Mouse (Mus musculus) CH12.LX (cell line): ENCODE measurements around the gene Cd96. TPM values are rescaled to one million over a fixed set of nuclear protein-coding genes. Genes with fewer than 3 reads are reported as not detected.

Experiments used
- DNase-seq: peaks from one replicate; pipeline ENCODE4 v3.0.0-alpha.2; 2013; ENCODE audit errors: extremely low read depth
- H3K27ac ChIP-seq: 2 replicates; pipeline ENCODE4 v1.5.1; 2012; ENCODE audit warnings: low read depth, mild to moderate bottlenecking, control low read depth, moderate library complexity; ENCODE audit not compliant: insufficient read depth
- H3K27me3 ChIP-seq: replicated peaks from 2 replicates; pipeline ENCODE3; 2012; ENCODE audit warnings: inconsistent platforms
- H3K36me3 ChIP-seq, 2 experiments: replicated peaks in 1 of 2; 2 replicates each; pipeline versions ENCODE3 to v1.6.1; 2012; ENCODE audit warnings: inconsistent platforms in 1 of 2, low read length in 1 of 2, mild to moderate bottlenecking in 1 of 2, mixed read lengths in 1 of 2, moderate library complexity in 1 of 2; ENCODE audit not compliant: control insufficient read depth in 1 of 2, insufficient read depth in 1 of 2
- H3K4me1 ChIP-seq, 2 experiments: 2 replicates each; pipeline ENCODE4 v1.6.1; 2012; ENCODE audit warnings: inconsistent platforms in 1 of 2, moderate library complexity in 1 of 2; ENCODE audit not compliant: insufficient read depth in 2 of 2, control insufficient read depth in 1 of 2
- H3K4me2 ChIP-seq: 2 replicates; pipeline ENCODE4 v1.6.1; 2012; ENCODE audit warnings: low read depth, mild to moderate bottlenecking, control low read depth; ENCODE audit not compliant: poor library complexity, insufficient read depth, severe bottlenecking
- H3K4me3 ChIP-seq, 3 experiments: fragments of 150-350 bp in 1 of 3; sonication (generic) in 1 of 3; replicated peaks in 1 of 3; 2 replicates each; pipeline versions ENCODE3 to v1.5.1; 2011 to 2012; ENCODE audit warnings: low read depth in 2 of 3, low read length in 2 of 3, mild to moderate bottlenecking in 2 of 3, moderate library complexity in 2 of 3, control low read depth in 1 of 3, improper control_type of control experiment in 1 of 3, inconsistent platforms in 1 of 3, mixed read lengths in 1 of 3; ENCODE audit not compliant: poor library complexity in 1 of 3
- H3K79me2 ChIP-seq: replicated peaks from 2 replicates; pipeline ENCODE4 v1.6.1; 2012; ENCODE audit warnings: mild to moderate bottlenecking, moderate library complexity; ENCODE audit not compliant: control insufficient read depth, poor library complexity, insufficient read depth, severe bottlenecking; ENCODE audit errors: extremely low read depth
- H3K9ac ChIP-seq: 2 replicates; pipeline ENCODE4 v1.6.1; 2012; ENCODE audit warnings: low read depth, mild to moderate bottlenecking, control low read depth, moderate library complexity; ENCODE audit not compliant: insufficient read depth
- H3K9me3 ChIP-seq: replicated peaks from 2 replicates; pipeline ENCODE3; 2012; ENCODE audit warnings: low read length, inconsistent platforms, mixed read lengths
- BHLHE40 ChIP-seq: IDR thresholded peaks from 2 replicates; pipeline ENCODE4 v1.6.1; 2011; ENCODE audit warnings: mild to moderate bottlenecking, low read depth, low read length, improper control_type of control experiment
- CHD2 ChIP-seq: IDR thresholded peaks from 2 replicates; pipeline ENCODE4 v1.6.1; 2011; ENCODE audit warnings: low read length, improper control_type of control experiment
- CTCF ChIP-seq, 2 experiments: IDR thresholded peaks in 1 of 2; conservative IDR thresholded peaks in 1 of 2; 2 replicates each; pipeline ENCODE4 v1.5.1; 2011 to 2012; ENCODE audit warnings: low read depth in 2 of 2, low read length in 2 of 2, improper control_type of control experiment in 1 of 2, inconsistent platforms in 1 of 2, mild to moderate bottlenecking in 1 of 2, moderate library complexity in 1 of 2
- EP300 ChIP-seq: IDR thresholded peaks from 2 replicates; pipeline ENCODE4 v1.6.1; 2011; ENCODE audit warnings: low read length, improper control_type of control experiment
- ETS1 ChIP-seq: conservative IDR thresholded peaks from 2 replicates; pipeline ENCODE4 v1.6.1; 2012; ENCODE audit warnings: low read depth, mild to moderate bottlenecking, inconsistent platforms, low read length, improper control_type of control experiment, moderate library complexity
- GABPA ChIP-seq: IDR thresholded peaks from 2 replicates; pipeline ENCODE4 v1.6.1; 2012; ENCODE audit warnings: low read depth, low read length, improper control_type of control experiment, inconsistent platforms; ENCODE audit not compliant: insufficient replicate concordance
- JUND ChIP-seq: conservative IDR thresholded peaks from 2 replicates; pipeline ENCODE4 v1.6.1; 2011; ENCODE audit warnings: low read depth, low read length, improper control_type of control experiment
- KAT2A ChIP-seq: IDR thresholded peaks from 2 replicates; pipeline ENCODE4 v1.6.1; 2012; ENCODE audit warnings: low read length, improper control_type of control experiment, inconsistent platforms; ENCODE audit not compliant: insufficient replicate concordance
- MAFK ChIP-seq: IDR thresholded peaks from 2 replicates; pipeline ENCODE4 v1.6.1; 2011; ENCODE audit warnings: low read length, improper control_type of control experiment; ENCODE audit not compliant: insufficient replicate concordance
- MAZ ChIP-seq: IDR thresholded peaks from 2 replicates; pipeline ENCODE4 v1.6.1; 2012; ENCODE audit warnings: low read depth, mild to moderate bottlenecking, inconsistent platforms, low read length, improper control_type of control experiment, moderate library complexity
- NELFE ChIP-seq: IDR thresholded peaks from 2 replicates; pipeline ENCODE4 v1.6.1; 2011; ENCODE audit warnings: low read depth, low read length, improper control_type of control experiment
- NRF1 ChIP-seq: IDR thresholded peaks from 2 replicates; pipeline ENCODE4 v1.6.1; 2014; ENCODE audit warnings: low read depth, mild to moderate bottlenecking, inconsistent platforms, low read length, improper control_type of control experiment, moderate library complexity
- RAD21 ChIP-seq: IDR thresholded peaks from 2 replicates; pipeline ENCODE4 v1.6.1; 2011; ENCODE audit warnings: low read depth, mild to moderate bottlenecking, low read length, improper control_type of control experiment, moderate library complexity
- SIN3A ChIP-seq: IDR thresholded peaks from 2 replicates; pipeline ENCODE4 v1.6.1; 2012; ENCODE audit warnings: low read length, improper control_type of control experiment, inconsistent platforms
- SMC3 ChIP-seq: IDR thresholded peaks from 2 replicates; pipeline ENCODE4 v1.6.1; 2011; ENCODE audit warnings: low read depth, low read length, improper control_type of control experiment
- USF1 ChIP-seq: IDR thresholded peaks from 2 replicates; pipeline ENCODE4 v1.6.1; 2014; ENCODE audit warnings: low read depth, mild to moderate bottlenecking, inconsistent platforms, low read length, improper control_type of control experiment
- ZC3H11A ChIP-seq: IDR thresholded peaks from 2 replicates; pipeline ENCODE4 v1.6.1; 2012; ENCODE audit warnings: low read depth, mild to moderate bottlenecking, inconsistent platforms, low read length, improper control_type of control experiment
- dilution Hi-C: fragments of 300-500 bp; cut with MboI; formaldehyde crosslinking; loops from 2 replicates; pipeline ENCODE4 v1.14.3; 2020; ENCODE audit warnings: low sequenced_read_pairs; ENCODE audit not compliant: extremely low pct_unique_long_range_greater_than_20kb, extremely low pct_ligation_motif_present
- in situ Hi-C: fragments of 300-500 bp; cut with MboI; formaldehyde crosslinking; loops from 3 replicates; pipeline ENCODE4 v1.14.3; 2019; ENCODE audit warnings: low sequenced_read_pairs, low pct_ligation_motif_present, low pct_unique_long_range_greater_than_20kb, mixed read lengths
- polyA plus RNA-seq: library from polyadenylated mRNA; unstranded; fragments of >175 nt; gene quantifications from 2 replicates; pipeline ENCODE4 v1.2.1, GENCODE M21; 2012; ENCODE audit warnings: low read depth; ENCODE audit not compliant: insufficient read length
- total RNA-seq, 2 experiments: library from RNA; depleted of rRNA; stranded (reverse); fragments of 300-350 nt in 1 of 2; fragments of >200 nt in 1 of 2; gene quantifications; 2 replicates each; pipeline ENCODE4 v1.2.3; 2012 to 2014

Cd96 gene
- total and polyA plus RNA-seq, 3 experiments, result 4.4 to 9.7 (median 5.9) TPM

GRCm38 (mm10) chr16:46101748-46102147 is 18.3 kb downstream of the Cd96 start:
- Histone ChIP-seq H3K9ac (no peak overlapping the region), H3K4me2 (peak overlapping the region; percentile 8; the same call in 1 of the 2 replicates), H3K79me2 (no peaks in the 10 kb centered on the region), H3K4me3 (no peak overlapping the region), H3K36me3 (no peaks in the 10 kb centered on the region), H3K27ac (no peak overlapping the region), H3K9me3 (peaks cover 42% of the 10 kb centered on the region), H3K4me1 (peaks cover 0 to 6% of the 10 kb centered on the region in 2 experiments; a peak in 1 of 4 replicates), H3K27me3 (no peaks in the 10 kb centered on the region)
- in situ Hi-C loops, result no loop called here
- DNase-seq, result peak; percentile 51
- dilution Hi-C loops, result no loop called here
- no peak for TF ChIP-seq USF1
- 0 out of 2 replicates have a peak, but pooled peaks have one; percentile 41 for TF ChIP-seq BHLHE40

GRCm38 (mm10) chr16:46100286-46100685 is 19.8 kb downstream of the Cd96 start:
- Histone ChIP-seq H3K4me3 (no peak overlapping the region), H3K4me1 (peaks cover 0 to 6% of the 10 kb centered on the region in 2 experiments; a peak in 1 of 4 replicates), H3K27ac (no peak overlapping the region), H3K79me2 (no peaks in the 10 kb centered on the region), H3K4me2 (no peak overlapping the region), H3K36me3 (no peaks in the 10 kb centered on the region), H3K27me3 (no peaks in the 10 kb centered on the region), H3K9ac (no peak overlapping the region), H3K9me3 (peaks cover 40% of the 10 kb centered on the region)
- dilution Hi-C loops, result no loop called here
- in situ Hi-C loops, result no loop called here
- DNase-seq, result no peak
- TF ChIP-seq NRF1 (no peak), ETS1 (no peak), SIN3A (no peak), EP300 (no peak), ZC3H11A (no peak), SMC3 (peak; percentile 36; the same call in 1 of the 2 replicates), RAD21 (peak; percentile 54), MAZ (no peak), MAFK (no peak), KAT2A (no peak), NELFE (no peak), CHD2 (no peak), CTCF (conservative IDR thresholded peaks at IDR 0.05 in 1 of 2, IDR thresholded peaks at IDR 0.05 in 1 of 2; ENCODE audit: low read depth in 2 of 2, low read length in 2 of 2) (peak in 1 of 2 experiments; percentile 59; a peak in 2 of 4 replicates), JUND (no peak), GABPA (no peak)
